Mouse (Mus musculus) lung, postnatal 0 days (tissue): ENCODE results near the gene Cela3a. TPM values are rescaled to one million over a fixed set of nuclear protein-coding genes. Genes with fewer than 3 reads are reported as not detected.

Experiments used
- ATAC-seq: fragments of 200-750 bp; cut with Nextera tagmentation; 2 replicates; pipeline ENCODE4 v1.8.0; 2017; ENCODE audit warnings: moderate library complexity
- DNase-seq: peaks from one replicate; pipeline ENCODE4 v3.0.0-alpha.2; 2016; ENCODE audit warnings: low spot score
- H3K27ac ChIP-seq: fragments of 300-500 bp; sonication (generic); 2 replicates; pipeline ENCODE4 v1.5.1; 2014; ENCODE audit warnings: antibody characterized with exemption, mild to moderate bottlenecking, low read length, mixed read lengths
- H3K27me3 ChIP-seq: fragments of 300-500 bp; sonication (generic); replicated peaks from 2 replicates; pipeline ENCODE4 v1.6.1; 2014; ENCODE audit warnings: low read length, mixed read lengths; ENCODE audit not compliant: insufficient read depth
- H3K36me3 ChIP-seq: fragments of 300-500 bp; sonication (generic); 2 replicates; pipeline ENCODE4 v1.6.1; 2014; ENCODE audit warnings: low read length, mixed read lengths; ENCODE audit not compliant: insufficient read depth
- H3K4me1 ChIP-seq: fragments of 300-500 bp; sonication (generic); 2 replicates; pipeline ENCODE4 v1.6.1; 2014; ENCODE audit warnings: antibody characterized with exemption, low read depth, low read length, mixed read lengths; ENCODE audit not compliant: insufficient read depth
- H3K4me2 ChIP-seq: fragments of 300-500 bp; sonication (generic); replicated peaks from 2 replicates; pipeline ENCODE4 v1.6.1; 2014; ENCODE audit warnings: low read depth, mild to moderate bottlenecking, low read length, moderate library complexity, mixed read lengths
- H3K4me3 ChIP-seq: fragments of 300-500 bp; sonication (generic); 2 replicates; pipeline ENCODE4 v1.5.1; 2014; ENCODE audit warnings: low read depth, low read length
- H3K9ac ChIP-seq: fragments of 300-500 bp; sonication (generic); replicated peaks from 2 replicates; pipeline ENCODE4 v1.6.1; 2014; ENCODE audit warnings: low read depth, mild to moderate bottlenecking
- H3K9me3 ChIP-seq: fragments of 300-500 bp; sonication (generic); 2 replicates; pipeline ENCODE4 v1.6.1; 2016; ENCODE audit warnings: low read length, mixed read lengths
- CTCF ChIP-seq: IDR thresholded peaks from 2 replicates; pipeline ENCODE4 v1.5.1; 2016; ENCODE audit warnings: antibody characterized with exemption, mild to moderate bottlenecking
- EP300 ChIP-seq: IDR thresholded peaks from 2 replicates; pipeline ENCODE4 v1.6.1; 2016; ENCODE audit warnings: antibody characterized with exemption, mild to moderate bottlenecking, control low read depth
- WGBS: fragments of 180-500 bp; shearing (Covaris S2); extraction: QIAGEN DNeasy Blood & Tissue Kit; methylation state at CpG from one replicate; pipeline ENCODE4 v1.1.7; 2014; 5-methylcytosine and 5-hydroxymethylcytosine counted together
- polyA plus RNA-seq: library from polyadenylated mRNA; unstranded; fragments of >200 nt; fragmentation: Nextera tagmentation; extraction: Ambion mirVana; gene quantifications from 2 replicates; pipeline ENCODE4 v1.2.1, GENCODE M21; 2015

Gene Cela3a
- polyA plus RNA-seq, 1 experiment from 2014 or later, result not detected

- peak overlapping the region; percentile 96 for H3K27ac ChIP-seq
- no peaks in the 10 kb centered on the region; the same call in 1 of the 2 replicates for H3K4me1 ChIP-seq
- TF ChIP-seq EP300, result no peak
- TF ChIP-seq CTCF, result no peak
- no peaks in the 10 kb centered on the region for H3K9me3 ChIP-seq
- peak overlapping the region; percentile 79 for H3K9ac ChIP-seq
- ATAC-seq (no peak), DNase-seq (peak; percentile 59)
- H3K4me3 ChIP-seq, result peak overlapping the region; percentile 87
- H3K27me3 ChIP-seq, result no peaks in the 10 kb centered on the region
- peak overlapping the region; percentile 74 for H3K4me2 ChIP-seq
- WGBS, result 1% methylated on average over 20 of the region's 20 CpGs
- H3K36me3 ChIP-seq, result no peaks in the 10 kb centered on the region
Observed at GRCm38 (mm10) chr4:137387482-137388058, 22.0 kb downstream of the Cela3a start.

DNA sequence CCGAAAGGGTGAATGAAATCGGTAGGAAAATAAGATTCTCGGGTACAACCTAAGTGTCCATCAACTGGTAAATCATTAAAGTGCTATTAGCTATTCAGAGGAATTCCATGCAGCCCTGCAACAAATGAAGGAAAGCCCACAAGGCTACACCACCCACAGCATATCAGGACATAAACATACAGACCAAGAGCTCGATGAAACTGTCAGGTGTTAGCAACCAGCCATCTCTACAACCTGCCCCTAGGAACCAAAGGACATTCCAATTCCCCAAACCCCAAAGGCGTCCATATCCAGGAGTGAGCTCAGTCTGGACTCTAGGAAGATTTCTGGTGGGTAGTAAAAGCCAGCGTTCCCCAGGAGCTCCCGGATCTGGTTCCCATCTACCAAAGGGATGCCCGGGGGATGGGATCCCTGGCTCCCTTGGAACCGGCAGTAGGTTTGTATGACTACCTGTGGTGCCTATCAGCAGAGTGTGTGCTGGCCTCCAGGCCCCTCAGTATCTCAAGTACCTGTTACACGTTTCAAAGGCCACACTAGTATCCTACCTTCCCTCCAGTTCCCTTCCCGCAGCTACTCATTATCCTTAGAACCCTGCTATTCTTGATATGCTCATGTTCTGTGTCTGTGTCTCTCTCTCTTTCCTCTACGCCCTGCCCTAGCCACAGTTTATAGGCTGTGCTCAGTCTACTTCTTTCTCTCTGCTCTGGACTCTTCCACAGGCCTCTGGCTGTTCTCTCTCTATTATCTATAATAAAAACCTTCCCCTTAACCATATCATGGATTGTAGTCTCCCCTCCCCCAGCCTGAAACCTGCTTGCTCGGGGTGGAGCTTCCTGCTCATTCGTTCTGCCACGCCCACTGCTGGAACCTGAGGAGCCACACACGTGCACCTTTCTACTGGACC lies 28.6 kb downstream of the Cela3a start:
- Histone ChIP-seq H3K27ac (no peak overlapping the region), H3K9me3 (no peaks in the 10 kb centered on the region), H3K9ac (no peak overlapping the region), H3K4me1 (no peaks in the 10 kb centered on the region), H3K36me3 (no peaks in the 10 kb centered on the region), H3K27me3 (no peaks in the 10 kb centered on the region), H3K4me3 (no peak overlapping the region), H3K4me2 (no peak overlapping the region)
- TF ChIP-seq EP300, result no peak
- no peak for TF ChIP-seq CTCF
- 34% methylated on average over 13 of the region's 16 CpGs for WGBS
- ATAC-seq (no peak), DNase-seq (no peak)

DNA sequence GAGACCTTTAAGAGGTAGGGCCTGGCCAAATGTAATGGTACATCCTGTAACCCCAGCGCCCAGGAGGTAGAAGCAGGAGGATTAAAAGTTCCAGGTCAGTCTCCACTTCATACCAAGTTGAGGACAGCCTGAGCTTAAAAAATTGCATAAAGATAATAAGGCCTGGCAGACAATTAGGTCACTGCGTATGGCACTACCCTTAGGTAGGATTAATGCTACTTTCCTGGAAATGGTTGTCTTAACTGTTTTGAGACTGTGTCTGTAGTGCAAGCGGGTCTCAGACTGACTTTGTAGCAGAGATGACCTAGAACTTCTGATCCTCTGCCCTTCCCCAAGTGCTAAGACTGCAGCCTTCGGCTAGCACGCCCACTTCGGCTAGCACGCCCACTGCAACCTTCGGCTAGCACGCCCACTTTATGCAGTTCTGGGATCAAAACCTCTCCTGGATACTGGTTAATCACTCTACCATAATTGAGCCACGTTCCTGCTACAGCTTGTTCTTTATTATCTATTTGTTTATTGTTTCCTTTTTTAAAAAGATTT lies 29.8 kb downstream of the Cela3a start:
- no peaks in the 10 kb centered on the region for H3K9me3 ChIP-seq

DNA sequence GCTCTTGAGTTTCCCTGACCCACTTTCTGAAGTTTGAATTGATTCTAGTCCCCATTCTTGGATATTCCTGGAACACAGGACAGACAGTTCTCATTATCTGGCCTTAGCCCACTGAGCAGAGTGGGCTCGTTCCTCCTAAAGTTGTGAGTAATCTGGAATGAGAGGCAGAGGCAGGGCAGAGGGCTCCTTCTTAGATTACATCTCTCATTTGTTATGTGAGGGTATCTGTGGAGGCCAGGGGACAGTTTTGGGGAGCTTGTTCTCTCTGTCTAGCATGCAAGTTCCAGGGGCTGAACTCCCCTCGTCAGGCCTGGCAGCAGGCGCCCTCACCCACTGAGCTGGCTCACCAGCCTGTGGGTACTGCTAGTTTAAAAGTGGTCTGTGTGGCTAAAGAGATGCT lies 30.5 kb downstream of the Cela3a start:
- 0 out of 2 replicates have a peak, but pooled peaks cover under 1% of the 10 kb centered on the region for H3K4me1 ChIP-seq
- 94% methylated on average over 3 of the region's 3 CpGs for WGBS
- H3K9ac ChIP-seq, result no peak overlapping the region
- H3K4me3 ChIP-seq, result no peak overlapping the region
- no peak overlapping the region for H3K4me2 ChIP-seq
- H3K27me3 ChIP-seq, result no peaks in the 10 kb centered on the region
- no peaks in the 10 kb centered on the region for H3K36me3 ChIP-seq
- no peak for ATAC-seq
- no peak for DNase-seq
- TF ChIP-seq EP300, result no peak
- TF ChIP-seq CTCF, result no peak
- H3K27ac ChIP-seq, result no peak overlapping the region
- no peaks in the 10 kb centered on the region for H3K9me3 ChIP-seq

More for the DNA sequence above, 29.8 kb downstream of the Cela3a start:
- ATAC-seq (no peak), DNase-seq (no peak)
- TF ChIP-seq CTCF, result no peak
- TF ChIP-seq EP300, result no peak
- H3K27me3 ChIP-seq, result no peaks in the 10 kb centered on the region
- 92% methylated on average over 10 of the region's 10 CpGs for WGBS
- H3K4me3 ChIP-seq, result no peak overlapping the region
- H3K9ac ChIP-seq, result no peak overlapping the region
- H3K4me2 ChIP-seq, result no peak overlapping the region
- no peaks in the 10 kb centered on the region for H3K36me3 ChIP-seq
- no peaks in the 10 kb centered on the region for H3K4me1 ChIP-seq
- H3K27ac ChIP-seq, result no peak overlapping the region

GRCm38 (mm10) chr4:137377526-137378304 lies 31.9 kb downstream of the Cela3a start:
- Histone ChIP-seq H3K4me1 (0 out of 2 replicates have a peak, but pooled peaks cover 5% of the 10 kb centered on the region), H3K9me3 (no peaks in the 10 kb centered on the region), H3K27me3 (no peaks in the 10 kb centered on the region), H3K9ac (no peak overlapping the region), H3K27ac (no peak overlapping the region), H3K4me3 (no peak overlapping the region), H3K4me2 (no peak overlapping the region), H3K36me3 (no peaks in the 10 kb centered on the region)
- WGBS, result 77% methylated on average over 4 of the region's 4 CpGs
- TF ChIP-seq EP300 (no peak), CTCF (no peak)
- no peak for DNase-seq
- no peak for ATAC-seq

GRCm38 (mm10) chr4:137376778-137377177 lies 32.8 kb downstream of the Cela3a start:
- Histone ChIP-seq H3K9me3 (no peaks in the 10 kb centered on the region), H3K27me3 (no peaks in the 10 kb centered on the region), H3K4me3 (no peak overlapping the region), H3K4me1 (0 out of 2 replicates have a peak, but pooled peaks cover 5% of the 10 kb centered on the region), H3K27ac (no peak overlapping the region), H3K4me2 (no peak overlapping the region), H3K36me3 (no peaks in the 10 kb centered on the region), H3K9ac (no peak overlapping the region)
- DNase-seq (peak; percentile 64), ATAC-seq (peak; percentile 53)
- 22% methylated on average over 2 of the region's 2 CpGs for WGBS
- TF ChIP-seq CTCF, result peak; percentile 25; the same call in 1 of the 2 replicates
- TF ChIP-seq EP300, result no peak
